Mouse (Mus musculus) kidney, embryonic 16.5 days (tissue): ENCODE measurements at regions not wholly inside any gene's neighbourhood (a gene's known extent, or its start where the extent isn't known, plus 50 kb on each side); places are given as distances from the start of the nearest gene placed in this dataset.

ENCODE experiments used
- ATAC-seq: fragments of 200-750 bp; cut with Nextera tagmentation; 2 replicates; pipeline ENCODE4 v1.8.0; 2017; ENCODE audit warnings: moderate TSS enrichment; ENCODE audit not compliant: low FRiP score, low TSS enrichment
- H3K27ac ChIP-seq: fragments of 300-500 bp; sonication (generic); 2 replicates; pipeline ENCODE4 v1.5.1; 2014; ENCODE audit warnings: low read length
- H3K27me3 ChIP-seq: fragments of 300-500 bp; sonication (generic); 2 replicates; pipeline ENCODE4 v1.6.1; 2014; ENCODE audit warnings: low read length, control low read depth, mixed read lengths; ENCODE audit not compliant: insufficient read depth
- H3K36me3 ChIP-seq: fragments of 300-500 bp; sonication (generic); 2 replicates; pipeline ENCODE4 v1.6.1; 2014; ENCODE audit warnings: low read length, control low read depth, mixed read lengths; ENCODE audit not compliant: insufficient read depth
- H3K4me1 ChIP-seq: fragments of 300-500 bp; sonication (generic); 2 replicates; pipeline ENCODE4 v1.6.1; 2014; ENCODE audit warnings: low read length, control low read depth, mixed read lengths; ENCODE audit not compliant: insufficient read depth
- H3K4me2 ChIP-seq: fragments of 300-500 bp; sonication (generic); replicated peaks from 2 replicates; pipeline ENCODE4 v1.6.1; 2014; ENCODE audit warnings: low read depth, low read length
- H3K4me3 ChIP-seq: fragments of 300-500 bp; sonication (generic); 2 replicates; pipeline ENCODE4 v1.5.1; 2014; ENCODE audit warnings: mild to moderate bottlenecking, low read length
- H3K9ac ChIP-seq: fragments of 300-500 bp; sonication (generic); replicated peaks from 2 replicates; pipeline ENCODE4 v1.6.1; 2014; ENCODE audit warnings: low read length
- H3K9me3 ChIP-seq: fragments of 300-500 bp; sonication (generic); 2 replicates; pipeline ENCODE4 v1.6.1; 2016; ENCODE audit warnings: low read length, control low read depth
- WGBS: fragments of 180-500 bp; shearing (Covaris S2); extraction: QIAGEN DNeasy Blood & Tissue Kit; methylation state at CpG from one replicate; pipeline ENCODE4 v1.1.7; 2014; 5-methylcytosine and 5-hydroxymethylcytosine counted together

- H3K9ac ChIP-seq: no peak overlapping the region
- no peak overlapping the region for H3K4me3 ChIP-seq
- H3K4me1 ChIP-seq: no peaks in the 10 kb centered on the region
- no peaks in the 10 kb centered on the region for H3K27me3 ChIP-seq
- no peaks in the 10 kb centered on the region for H3K36me3 ChIP-seq
- H3K4me2 ChIP-seq: no peak overlapping the region
- WGBS: 53% methylated on average over 5 of the region's 5 CpGs
- H3K27ac ChIP-seq: no peak overlapping the region
- no peak for ATAC-seq
- no peaks in the 10 kb centered on the region for H3K9me3 ChIP-seq
Observed at GRCm38 (mm10) chr15:17195439-17195838, 466.9 kb downstream of the Cdh9 start.

DNA sequence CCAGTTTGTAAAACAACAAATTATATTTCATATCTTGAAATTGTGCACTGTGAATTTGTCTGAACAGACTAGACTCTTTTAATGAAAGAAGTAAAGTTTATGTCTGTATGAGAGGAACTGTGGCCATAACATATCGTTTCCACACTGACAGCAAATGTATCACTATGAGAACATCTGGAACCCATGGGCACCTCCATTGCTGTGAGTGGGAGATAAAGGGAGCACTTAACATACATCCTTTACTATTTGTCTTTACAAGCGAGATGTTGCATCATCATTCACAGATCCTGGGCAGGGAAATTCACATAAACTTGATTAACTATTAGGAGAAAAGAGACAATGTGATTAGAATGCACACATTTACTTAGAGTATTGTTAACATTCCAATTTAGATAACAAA lies 476.2 kb downstream of the Cdh9 start:
- Histone ChIP-seq H3K27me3 (no peaks in the 10 kb centered on the region), H3K27ac (no peak overlapping the region), H3K9me3 (no peaks in the 10 kb centered on the region), H3K4me2 (no peak overlapping the region), H3K4me1 (no peaks in the 10 kb centered on the region), H3K9ac (no peak overlapping the region), H3K36me3 (no peaks in the 10 kb centered on the region), H3K4me3 (no peak overlapping the region)
- ATAC-seq: no peak
- 71% methylated on average over 2 of the region's 2 CpGs for WGBS

DNA sequence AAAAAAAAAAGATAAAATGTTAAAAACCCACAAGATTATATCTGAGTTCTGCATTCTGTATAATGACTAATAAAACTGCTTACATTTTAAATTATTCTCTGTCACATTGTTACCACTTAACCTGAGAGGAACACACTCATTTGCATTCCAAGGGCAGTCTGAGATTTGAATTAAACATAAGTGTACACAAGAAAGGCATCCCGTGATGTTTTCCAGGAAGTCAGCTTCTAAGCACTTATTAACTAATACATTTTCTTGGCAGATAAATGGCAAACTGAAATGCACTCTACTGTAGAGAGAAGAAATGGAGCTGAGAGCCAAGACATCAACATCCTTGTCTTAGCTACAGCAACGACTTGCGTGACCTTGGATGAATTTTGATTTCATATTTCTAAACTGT lies 516.5 kb downstream of the Cdh9 start:
- H3K4me2 ChIP-seq: no peak overlapping the region
- H3K9ac ChIP-seq: no peak overlapping the region
- no peaks in the 10 kb centered on the region for H3K36me3 ChIP-seq
- ATAC-seq: no peak
- H3K4me1 ChIP-seq: no peaks in the 10 kb centered on the region
- no peak overlapping the region for H3K27ac ChIP-seq
- no peaks in the 10 kb centered on the region for H3K9me3 ChIP-seq
- H3K27me3 ChIP-seq: no peaks in the 10 kb centered on the region
- H3K4me3 ChIP-seq: no peak overlapping the region
- WGBS: 61% methylated on average over 3 of the region's 3 CpGs

GRCm38 (mm10) chr15:17289221-17289620 lies 560.7 kb downstream of the Cdh9 start:
- H3K4me3 ChIP-seq: no peak overlapping the region
- no peak overlapping the region for H3K9ac ChIP-seq
- no peaks in the 10 kb centered on the region for H3K27me3 ChIP-seq
- H3K36me3 ChIP-seq: no peaks in the 10 kb centered on the region
- WGBS: 86% methylated on average over 5 of the region's 5 CpGs
- no peaks in the 10 kb centered on the region for H3K4me1 ChIP-seq
- H3K9me3 ChIP-seq: no peaks in the 10 kb centered on the region
- H3K4me2 ChIP-seq: no peak overlapping the region
- H3K27ac ChIP-seq: no peak overlapping the region
- ATAC-seq: no peak
